Mouse (Mus musculus) midbrain, embryonic 15.5 days (tissue): ENCODE measurements around the gene Ptger4. TPM values are rescaled to one million over a fixed set of nuclear protein-coding genes. Genes with fewer than 3 reads are reported as not detected.
A peak's percentile ranks its signal among the peaks of the same experiment; 100 is the strongest.

ENCODE experiments used
- ATAC-seq: fragments of 200-750 bp; cut with Nextera tagmentation; replicated peaks from 2 replicates; pipeline ENCODE4 v1.8.0; 2017; ENCODE audit warnings: moderate TSS enrichment
- H3K27ac ChIP-seq: fragments of 300-500 bp; sonication (generic); 2 replicates; pipeline ENCODE4 v1.5.1; 2015; ENCODE audit warnings: mild to moderate bottlenecking, inconsistent platforms
- H3K27me3 ChIP-seq: fragments of 300-500 bp; sonication (generic); replicated peaks from 2 replicates; pipeline ENCODE4 v1.6.1; 2015; ENCODE audit warnings: inconsistent platforms
- H3K36me3 ChIP-seq: fragments of 300-500 bp; sonication (generic); replicated peaks from 2 replicates; pipeline ENCODE4 v1.6.1; 2015; ENCODE audit warnings: inconsistent platforms
- H3K4me1 ChIP-seq: fragments of 300-500 bp; sonication (generic); 2 replicates; pipeline ENCODE4 v1.6.1; 2015; ENCODE audit warnings: inconsistent platforms
- H3K4me2 ChIP-seq: fragments of 300-500 bp; sonication (generic); 2 replicates; pipeline ENCODE4 v1.6.1; 2015; ENCODE audit warnings: inconsistent platforms, mild to moderate bottlenecking, moderate library complexity
- H3K4me3 ChIP-seq: fragments of 300-500 bp; sonication (generic); 2 replicates; pipeline ENCODE4 v1.5.1; 2015; ENCODE audit warnings: mild to moderate bottlenecking, inconsistent platforms
- H3K9ac ChIP-seq: fragments of 300-500 bp; sonication (generic); 2 replicates; pipeline ENCODE4 v1.6.1; 2015; ENCODE audit warnings: mild to moderate bottlenecking, inconsistent platforms
- H3K9me3 ChIP-seq: fragments of 300-500 bp; sonication (generic); 2 replicates; pipeline ENCODE4 v1.6.1; 2016; ENCODE audit warnings: inconsistent platforms
- WGBS: fragments of 180-500 bp; shearing (Covaris S2); methylation state at CpG from one replicate; pipeline ENCODE4 v1.1.7; 2015; ENCODE audit warnings: mixed read lengths; 5-methylcytosine and 5-hydroxymethylcytosine counted together
- polyA plus RNA-seq: library from polyadenylated mRNA; unstranded; fragments of >200 nt; fragmentation: Nextera tagmentation; extraction: Ambion mirVana; gene quantifications from 2 replicates; pipeline ENCODE4 v1.2.1, GENCODE M21; 2015

Gene Ptger4
- polyA plus RNA-seq, 1 experiment from 2014 or later = 1.6 TPM

DNA sequence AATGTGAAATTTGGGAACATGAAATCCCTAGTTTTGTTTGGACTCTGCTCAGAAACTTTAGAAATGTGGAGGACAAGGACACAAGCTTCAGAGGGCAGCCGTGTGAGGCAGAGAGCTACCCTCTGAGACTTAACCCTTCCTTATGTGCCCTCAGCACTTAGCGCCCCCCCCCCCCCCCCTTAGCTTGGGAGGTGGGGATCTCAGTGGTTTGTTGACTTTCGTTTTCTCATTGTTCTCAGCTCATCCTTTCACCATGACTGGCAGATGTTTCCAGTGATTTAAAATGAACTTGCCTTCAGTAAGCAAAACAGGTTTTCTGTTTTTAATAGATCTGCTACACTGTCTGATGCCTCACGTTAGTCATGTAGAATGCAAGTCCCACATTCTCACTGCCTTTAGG, 56.9 kb downstream of the Ptger4 start:
- peaks cover 20% of the 10 kb centered on the region for H3K4me1 ChIP-seq
- H3K27ac ChIP-seq = no peak overlapping the region
- no peak overlapping the region for H3K4me2 ChIP-seq
- no peak overlapping the region for H3K4me3 ChIP-seq
- H3K36me3 ChIP-seq = 0 out of 2 replicates have a peak, but pooled peaks cover 9% of the 10 kb centered on the region
- H3K27me3 ChIP-seq = no peaks in the 10 kb centered on the region
- 46% methylated on average over 4 of the region's 4 CpGs for WGBS
- no peak for ATAC-seq
- no peak overlapping the region for H3K9ac ChIP-seq
- no peaks in the 10 kb centered on the region for H3K9me3 ChIP-seq

DNA sequence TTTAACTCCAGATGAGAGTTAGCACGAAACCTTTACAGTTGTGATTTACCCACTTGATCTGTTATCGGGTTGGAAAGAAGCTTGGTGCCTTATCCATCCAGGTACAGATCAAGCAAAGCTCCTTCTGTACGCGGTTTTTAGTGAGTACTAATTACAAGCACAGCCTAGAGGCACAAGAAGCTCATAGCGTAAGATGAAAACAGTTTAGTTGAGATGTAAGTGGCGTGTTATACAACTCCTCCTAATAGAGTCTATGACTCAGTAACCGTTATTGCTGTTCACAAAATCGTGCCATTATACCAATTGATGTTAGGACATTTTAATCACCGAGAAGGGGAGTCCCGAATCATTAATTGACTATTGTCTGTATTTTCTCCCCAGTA, 57.7 kb downstream of the Ptger4 start:
- Histone ChIP-seq H3K9me3 (no peaks in the 10 kb centered on the region), H3K4me2 (peak overlapping the region; percentile 67), H3K27ac (peak overlapping the region; percentile 88; the same call in 1 of the 2 replicates), H3K9ac (peak overlapping the region; percentile 77), H3K27me3 (no peaks in the 10 kb centered on the region), H3K4me3 (peak overlapping the region; percentile 91), H3K36me3 (0 out of 2 replicates have a peak, but pooled peaks cover 9% of the 10 kb centered on the region), H3K4me1 (peaks cover 20% of the 10 kb centered on the region)
- ATAC-seq = no peak
- 38% methylated on average over 10 of the region's 10 CpGs for WGBS

DNA sequence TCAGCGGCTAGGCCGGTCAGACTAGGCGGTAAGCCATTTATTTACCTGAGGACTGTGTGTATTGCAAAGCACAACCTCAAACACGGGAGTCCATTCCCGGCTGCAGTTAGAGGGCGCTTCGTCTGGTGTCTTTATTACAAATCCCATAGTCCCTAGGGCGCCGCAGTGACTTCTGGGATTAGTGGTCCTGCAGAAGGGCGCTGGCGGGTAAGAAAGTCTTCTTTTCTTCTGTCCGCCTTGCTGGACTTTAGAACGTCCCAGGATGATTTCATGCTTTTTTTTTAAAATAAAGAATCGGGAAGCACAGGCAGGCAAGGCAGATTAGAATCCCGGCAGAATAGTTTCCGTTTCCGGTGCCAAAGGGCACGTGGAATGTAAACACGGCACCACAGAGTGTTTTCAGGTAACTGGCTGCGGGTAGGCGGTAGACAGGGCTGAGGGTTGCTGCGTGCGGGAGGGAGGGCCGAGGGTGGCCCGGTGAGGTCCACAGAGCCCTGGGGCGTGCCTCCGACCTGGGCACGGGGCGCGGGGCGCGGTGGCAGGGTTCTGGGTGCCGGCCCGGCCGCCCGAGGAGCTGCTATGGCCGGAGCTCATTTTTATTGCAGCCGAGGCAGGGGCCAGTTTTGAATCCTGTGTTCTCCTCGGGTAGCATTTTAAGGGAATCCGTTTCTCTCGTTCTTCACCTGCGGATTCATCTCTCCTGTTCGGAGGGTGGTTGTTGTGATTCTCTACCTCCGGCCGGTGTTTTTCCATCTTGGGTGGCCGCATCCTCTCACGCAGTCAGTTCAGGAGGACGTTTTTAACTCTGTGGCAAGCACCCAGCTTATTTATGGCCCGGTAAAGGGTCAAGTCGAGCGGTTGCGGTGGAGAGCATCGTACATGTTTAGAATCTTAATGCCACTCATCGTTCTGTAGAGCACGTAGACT, 58.4 kb downstream of the Ptger4 start, which contains the start of gene Ttc33:
TSS of gene Ttc33 (plus strand) at position 160 of the 927 bp plus-strand sequence.
- Histone ChIP-seq H3K36me3 (0 out of 2 replicates have a peak, but pooled peaks cover 3% of the 10 kb centered on the region), H3K4me1 (peaks cover 20% of the 10 kb centered on the region), H3K9ac (peak within 1 kb of the TSS; percentile 77), H3K4me3 (peak within 1 kb of the TSS; percentile 91), H3K4me2 (peak within 1 kb of the TSS; percentile 67), H3K27ac (peak within 1 kb of the TSS; percentile 88), H3K27me3 (no peaks in the 10 kb centered on the region), H3K9me3 (no peaks in the 10 kb centered on the region)
- peak; percentile 95 for ATAC-seq
- under 1% methylated on average over 55 of the region's 55 CpGs for WGBS

DNA sequence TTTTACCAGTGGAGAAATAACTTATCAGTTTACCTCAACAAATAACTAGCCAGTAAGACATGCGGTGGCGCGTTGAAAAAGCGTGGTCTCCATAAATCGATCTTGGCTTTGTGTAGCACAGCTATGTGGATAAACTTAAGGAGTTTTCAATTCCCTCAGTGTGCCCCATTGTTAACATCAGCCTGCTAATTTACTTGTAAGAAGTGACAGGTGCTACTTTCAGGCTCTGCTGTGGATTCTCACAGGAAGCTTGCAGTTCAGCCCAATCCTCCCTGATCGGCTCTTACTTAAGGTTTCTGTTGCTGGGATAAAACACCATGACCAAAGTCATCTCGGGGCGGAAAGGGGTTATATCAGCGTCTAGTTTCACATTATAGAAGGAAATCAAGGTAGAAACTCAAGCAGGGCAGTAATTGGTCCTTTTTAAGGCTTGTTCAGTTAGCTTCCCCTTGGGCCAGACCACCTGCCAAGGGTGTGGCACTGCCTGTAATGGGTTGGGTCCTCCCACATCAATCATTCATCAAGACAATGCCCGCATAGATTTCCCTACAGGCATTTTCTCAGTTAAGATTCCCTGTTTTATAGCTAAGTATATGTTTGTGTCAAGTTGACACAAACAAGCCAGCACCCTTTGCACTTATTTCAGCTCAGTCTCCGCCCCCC, 59.2 kb downstream of the Ptger4 start:
- Histone ChIP-seq H3K4me2 (peak overlapping the region; percentile 67), H3K4me1 (peaks cover 20% of the 10 kb centered on the region), H3K9ac (peak overlapping the region; percentile 77), H3K27me3 (no peaks in the 10 kb centered on the region), H3K4me3 (peak overlapping the region; percentile 91), H3K9me3 (no peaks in the 10 kb centered on the region), H3K27ac (peak overlapping the region; percentile 88), H3K36me3 (no peaks in the 10 kb centered on the region)
- 46% methylated on average over 10 of the region's 11 CpGs for WGBS
- ATAC-seq = peak; percentile 73

DNA sequence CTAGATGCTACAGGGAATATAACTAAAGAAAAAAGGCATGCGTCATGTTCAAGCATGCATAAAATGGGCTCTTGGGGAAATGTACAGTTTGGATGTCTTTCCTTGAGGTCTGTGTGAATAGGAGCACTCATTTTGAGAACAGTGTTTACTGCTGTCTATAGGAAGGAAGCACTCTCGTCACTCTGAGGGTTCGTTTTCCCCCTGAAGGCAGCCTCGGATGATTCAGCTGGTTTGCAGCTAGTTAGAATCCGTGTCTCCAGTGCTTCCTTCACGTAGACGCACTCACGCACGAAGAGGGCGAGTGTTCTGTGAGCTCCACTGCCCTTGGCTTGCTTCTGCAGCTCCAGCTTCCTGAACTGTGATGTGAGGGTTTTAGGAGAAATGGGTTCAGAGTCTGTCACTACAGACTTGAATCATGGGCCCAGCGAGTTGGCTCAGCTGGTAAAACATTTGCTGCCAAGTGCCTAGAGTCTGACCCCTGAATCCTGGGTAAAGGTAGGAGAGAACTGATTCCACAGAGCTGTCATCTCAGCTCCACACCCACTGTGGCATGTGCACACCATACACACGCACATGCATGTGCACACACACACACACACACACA, 70.7 kb downstream of the Ptger4 start:
- WGBS = 94% methylated on average over 12 of the region's 12 CpGs
- Histone ChIP-seq H3K27ac (no peak overlapping the region), H3K4me2 (no peak overlapping the region), H3K9ac (no peak overlapping the region), H3K9me3 (no peaks in the 10 kb centered on the region), H3K36me3 (peaks cover 29% of the 10 kb centered on the region), H3K4me3 (no peak overlapping the region), H3K27me3 (no peaks in the 10 kb centered on the region), H3K4me1 (no peaks in the 10 kb centered on the region)
- ATAC-seq = no peak

DNA sequence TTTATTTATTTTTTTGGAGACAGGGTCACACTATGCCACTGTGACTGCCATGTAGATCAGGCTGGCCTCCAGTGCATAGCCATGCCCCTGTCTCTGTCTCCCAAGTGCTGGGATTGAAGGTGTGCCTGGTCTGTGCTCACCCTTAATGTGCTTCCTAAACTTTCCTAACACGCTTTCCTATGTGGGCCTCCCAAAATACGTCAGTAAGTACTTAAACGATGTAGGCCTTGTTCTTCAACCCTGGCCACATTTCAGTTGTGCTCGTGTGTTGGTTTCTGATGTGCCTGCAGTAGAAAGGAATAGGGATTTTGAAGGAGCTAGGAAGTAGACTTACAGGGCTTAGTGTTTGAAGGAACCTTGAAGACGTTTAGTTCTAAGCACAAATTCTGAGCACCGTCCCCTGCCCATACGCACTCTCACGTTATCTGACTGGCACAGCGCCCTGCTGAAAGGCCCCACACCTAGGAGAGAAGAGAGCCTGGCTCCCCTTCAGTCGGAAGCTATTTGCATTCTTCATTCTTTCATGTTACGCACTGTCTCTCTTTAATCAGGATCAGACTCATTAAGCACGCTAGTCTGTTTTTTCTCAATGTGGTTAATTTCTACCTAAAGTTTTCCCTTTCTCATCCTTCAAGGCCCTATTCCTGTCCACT, 78.7 kb downstream of the Ptger4 start:
- no peak overlapping the region for H3K4me2 ChIP-seq
- H3K4me1 ChIP-seq = no peaks in the 10 kb centered on the region
- no peak overlapping the region for H3K27ac ChIP-seq
- no peak for ATAC-seq
- 87% methylated on average over 12 of the region's 12 CpGs for WGBS
- H3K9ac ChIP-seq = no peak overlapping the region
- H3K36me3 ChIP-seq = 0 out of 2 replicates have a peak, but pooled peaks cover 13% of the 10 kb centered on the region
- H3K4me3 ChIP-seq = no peak overlapping the region
- H3K9me3 ChIP-seq = no peaks in the 10 kb centered on the region
- no peaks in the 10 kb centered on the region for H3K27me3 ChIP-seq

DNA sequence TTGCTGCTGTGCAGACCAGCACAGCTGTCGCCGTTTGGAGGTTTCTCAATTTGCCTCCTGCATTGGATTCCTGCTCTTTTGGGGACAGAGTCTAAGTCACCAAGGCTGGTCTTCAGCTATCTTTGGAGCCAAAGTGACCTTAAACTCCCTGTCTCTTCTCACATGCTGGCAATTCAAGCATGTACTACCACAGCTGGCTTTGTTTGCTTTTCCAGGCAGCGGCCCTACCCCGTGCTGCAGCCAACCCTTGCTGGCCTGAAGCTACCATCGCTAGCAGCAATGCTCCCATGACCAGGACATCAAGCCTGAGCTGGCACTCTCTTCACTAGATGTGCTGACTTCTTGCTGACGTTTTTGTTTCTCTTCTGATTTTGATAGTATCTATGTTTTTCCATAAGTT, 85.2 kb downstream of the Ptger4 start:
- H3K27ac ChIP-seq = no peak overlapping the region
- H3K4me1 ChIP-seq = peaks cover 7% of the 10 kb centered on the region; the same call in 1 of the 2 replicates
- H3K4me3 ChIP-seq = no peak overlapping the region
- ATAC-seq = no peak
- H3K9me3 ChIP-seq = no peaks in the 10 kb centered on the region
- H3K4me2 ChIP-seq = no peak overlapping the region
- 0 out of 2 replicates have a peak, but pooled peaks cover under 1% of the 10 kb centered on the region for H3K36me3 ChIP-seq
- WGBS = 77% methylated on average over 6 of the region's 6 CpGs
- H3K27me3 ChIP-seq = no peaks in the 10 kb centered on the region
- H3K9ac ChIP-seq = no peak overlapping the region

DNA sequence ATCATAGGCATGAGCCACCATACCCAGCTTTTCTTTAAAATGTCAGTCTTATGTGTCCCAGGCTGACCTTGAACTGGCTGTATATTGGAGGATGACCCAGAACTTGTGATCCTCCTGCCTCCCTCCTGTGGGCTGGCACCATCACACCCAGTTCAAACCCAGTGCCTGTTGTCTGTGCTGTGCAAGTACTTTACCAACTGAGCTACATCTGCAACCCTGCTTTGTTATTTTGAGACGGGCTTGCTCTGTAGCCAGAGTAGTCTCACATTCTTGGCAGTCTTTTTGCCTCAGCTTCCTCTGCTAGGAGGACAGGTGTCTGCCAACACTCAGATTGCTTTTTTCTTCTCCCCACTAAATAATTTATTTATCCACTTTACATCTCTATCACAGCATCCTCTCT, 86.6 kb downstream of the Ptger4 start:
- ATAC-seq = no peak
- H3K27me3 ChIP-seq = no peaks in the 10 kb centered on the region
- H3K27ac ChIP-seq = no peak overlapping the region
- no peak overlapping the region for H3K4me2 ChIP-seq
- no peaks in the 10 kb centered on the region for H3K9me3 ChIP-seq
- peaks cover 7% of the 10 kb centered on the region; the same call in 1 of the 2 replicates for H3K4me1 ChIP-seq
- H3K9ac ChIP-seq = no peak overlapping the region
- WGBS = 83% methylated on average over 1 of the region's 1 CpGs
- no peaks in the 10 kb centered on the region for H3K36me3 ChIP-seq
- H3K4me3 ChIP-seq = no peak overlapping the region

Other genes starting within 250 kb of the Ptger4 start
- gene C7, start 180.4 kb downstream of the Ptger4 start, polyA plus RNA-seq = 0.06 and 0.12 TPM in 2 replicates
- 0.32 and 0.39 TPM in 2 replicates for gene Card6, start 135.6 kb downstream of the Ptger4 start, polyA plus RNA-seq
- gene Rpl37, start 127.5 kb downstream of the Ptger4 start, polyA plus RNA-seq = 261 and 286 TPM in 2 replicates
- gene Prkaa1, start 100.3 kb downstream of the Ptger4 start, polyA plus RNA-seq = 13.3 and 14.8 TPM in 2 replicates
- gene Ttc33, start 58.7 kb downstream of the Ptger4 start, polyA plus RNA-seq = 56.1 and 56.4 TPM in 2 replicates